Mouse (Mus musculus) hindbrain, embryonic 16.5 days (tissue): Measurements from ENCODE around the gene Csrp1. TPM values are rescaled to one million over a fixed set of nuclear protein-coding genes. Genes with fewer than 3 reads are reported as not detected.

Source experiments
- ATAC-seq: fragments of 200-750 bp; cut with Nextera tagmentation; 2 replicates; pipeline ENCODE4 v1.8.0; 2017; ENCODE audit warnings: moderate TSS enrichment, moderate library complexity
- H3K27ac ChIP-seq: fragments of 300-500 bp; sonication (generic); 2 replicates; pipeline ENCODE4 v1.5.1; 2014; ENCODE audit warnings: low read depth, mild to moderate bottlenecking, control low read depth, low read length, moderate library complexity
- H3K27me3 ChIP-seq: fragments of 300-500 bp; sonication (generic); replicated peaks from 2 replicates; pipeline ENCODE4 v1.6.1; 2014; ENCODE audit warnings: low read length; ENCODE audit not compliant: control insufficient read depth, insufficient read depth
- H3K36me3 ChIP-seq: fragments of 300-500 bp; sonication (generic); 2 replicates; pipeline ENCODE4 v1.6.1; 2014; ENCODE audit warnings: mild to moderate bottlenecking, low read length, moderate library complexity, mixed read lengths; ENCODE audit not compliant: control insufficient read depth, insufficient read depth
- H3K4me1 ChIP-seq: fragments of 300-500 bp; sonication (generic); 2 replicates; pipeline ENCODE4 v1.6.1; 2014; ENCODE audit warnings: low read depth, low read length; ENCODE audit not compliant: control insufficient read depth, insufficient read depth
- H3K4me2 ChIP-seq: fragments of 300-500 bp; sonication (generic); 2 replicates; pipeline ENCODE4 v1.6.1; 2014; ENCODE audit warnings: mild to moderate bottlenecking, low read length, control low read depth, moderate library complexity
- H3K4me3 ChIP-seq: fragments of 300-500 bp; sonication (generic); 2 replicates; pipeline ENCODE4 v1.5.1; 2014; ENCODE audit warnings: mild to moderate bottlenecking, low read length, control low read depth, moderate library complexity
- H3K9ac ChIP-seq: fragments of 300-500 bp; sonication (generic); 2 replicates; pipeline ENCODE4 v1.6.1; 2014; ENCODE audit warnings: low read depth, mild to moderate bottlenecking, control low read depth, low read length, moderate library complexity
- H3K9me3 ChIP-seq: fragments of 300-500 bp; sonication (generic); 2 replicates; pipeline ENCODE4 v1.6.1; 2014; ENCODE audit warnings: mild to moderate bottlenecking, low read length, moderate library complexity; ENCODE audit not compliant: control insufficient read depth
- WGBS: fragments of 180-500 bp; shearing (Covaris S2); extraction: QIAGEN DNeasy Blood & Tissue Kit; methylation state at CpG from one replicate; pipeline ENCODE4 v1.1.7; 2014; 5-methylcytosine and 5-hydroxymethylcytosine counted together
- polyA plus RNA-seq: library from polyadenylated mRNA; unstranded; fragments of >200 nt; fragmentation: Nextera tagmentation; extraction: Ambion mirVana; gene quantifications from 2 replicates; pipeline ENCODE4 v1.2.1, GENCODE M21; 2015

Gene Csrp1
- polyA plus RNA-seq, 1 experiment from 2014 or later = 20.6 TPM

DNA sequence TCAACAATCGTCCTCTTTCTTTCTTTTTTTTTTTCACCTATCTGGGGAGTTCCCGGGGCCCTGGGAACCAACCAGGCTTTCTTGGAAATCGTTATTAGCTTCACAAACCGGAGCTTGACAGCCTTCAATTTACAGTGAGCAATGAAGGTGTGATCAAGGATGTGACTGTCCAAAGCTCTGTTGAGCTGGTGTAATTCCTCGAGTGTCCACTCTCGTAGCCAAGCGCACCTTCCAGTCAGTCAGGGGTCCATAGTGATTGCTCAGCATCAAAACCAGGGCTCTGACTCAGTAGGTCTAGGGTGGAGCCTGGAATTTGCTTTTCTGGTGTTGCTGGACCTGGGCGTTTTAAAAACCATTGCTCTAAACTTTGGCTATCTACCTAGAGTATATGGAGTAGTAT lies 40.4 kb downstream of the Csrp1 start:
- WGBS = 73% methylated on average over 8 of the region's 8 CpGs
- no peaks in the 10 kb centered on the region for H3K36me3 ChIP-seq
- H3K4me1 ChIP-seq = no peaks in the 10 kb centered on the region
- no peak overlapping the region for H3K4me2 ChIP-seq
- H3K9me3 ChIP-seq = no peaks in the 10 kb centered on the region
- no peak overlapping the region for H3K4me3 ChIP-seq
- H3K9ac ChIP-seq = no peak overlapping the region
- ATAC-seq = no peak
- H3K27me3 ChIP-seq = no peaks in the 10 kb centered on the region
- H3K27ac ChIP-seq = no peak overlapping the region

DNA sequence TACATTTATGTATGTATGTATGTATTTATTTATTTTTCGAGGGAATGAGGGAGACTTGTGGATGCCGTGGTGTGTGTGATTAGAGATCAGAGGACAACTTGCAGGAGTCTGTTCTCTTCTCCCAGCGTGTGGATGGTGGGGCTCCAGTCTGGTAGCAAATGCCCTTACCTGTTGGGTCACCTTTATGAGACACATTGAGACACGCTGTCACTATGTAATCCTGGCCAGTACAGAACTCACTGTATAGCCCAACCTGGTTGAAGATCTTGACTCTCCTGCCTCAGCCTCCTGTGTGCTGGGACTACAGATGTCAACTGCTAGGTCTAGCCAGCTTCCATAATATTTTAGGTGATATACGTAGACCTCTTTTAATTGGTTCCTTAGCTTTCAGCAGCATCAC lies 41.9 kb downstream of the Csrp1 start:
- Histone ChIP-seq H3K27me3 (no peaks in the 10 kb centered on the region), H3K4me3 (no peak overlapping the region), H3K9ac (no peak overlapping the region), H3K9me3 (no peaks in the 10 kb centered on the region), H3K27ac (no peak overlapping the region), H3K4me1 (peaks cover 8% of the 10 kb centered on the region), H3K4me2 (no peak overlapping the region), H3K36me3 (no peaks in the 10 kb centered on the region)
- no peak for ATAC-seq
- WGBS = 91% methylated on average over 5 of the region's 5 CpGs

DNA sequence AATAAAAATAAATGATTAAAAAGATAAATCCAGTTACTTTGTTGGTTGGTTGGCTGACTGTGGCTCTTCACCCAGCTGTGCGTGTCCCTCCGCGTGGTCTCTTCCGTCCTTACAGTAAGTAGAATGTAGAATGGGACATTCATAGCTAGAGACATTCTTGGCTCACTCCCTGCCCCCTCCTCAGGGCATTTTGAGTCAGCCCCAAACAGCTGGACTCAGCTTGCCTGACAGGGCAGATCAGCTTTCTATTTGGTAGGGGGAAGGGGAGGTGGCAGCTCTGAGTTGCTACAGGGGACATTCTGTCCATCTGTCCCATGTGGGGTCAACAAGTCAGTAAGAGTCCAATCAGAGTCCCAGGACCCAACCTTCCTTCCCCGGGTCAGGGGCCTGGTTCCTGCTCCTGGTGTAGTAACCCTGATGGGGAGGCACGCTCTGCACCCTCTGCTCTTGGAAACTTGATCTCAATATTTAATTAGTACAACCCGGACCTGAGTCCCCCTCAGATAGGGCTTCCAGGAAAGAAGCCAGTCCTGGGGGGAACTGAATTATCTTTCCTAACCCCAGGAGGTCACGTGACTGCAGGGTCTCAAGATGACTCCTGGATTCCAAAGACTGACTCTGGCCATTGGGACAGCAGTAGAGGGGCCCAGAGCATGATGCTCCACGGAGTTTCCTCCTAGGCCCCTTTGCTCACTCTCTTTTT lies 43.8 kb downstream of the Csrp1 start:
- Histone ChIP-seq H3K9ac (no peak overlapping the region), H3K9me3 (no peaks in the 10 kb centered on the region), H3K36me3 (no peaks in the 10 kb centered on the region), H3K27me3 (no peaks in the 10 kb centered on the region), H3K4me2 (no peak overlapping the region), H3K4me3 (no peak overlapping the region), H3K4me1 (peaks cover 19% of the 10 kb centered on the region), H3K27ac (no peak overlapping the region)
- WGBS = 81% methylated on average over 9 of the region's 9 CpGs
- no peak for ATAC-seq

DNA sequence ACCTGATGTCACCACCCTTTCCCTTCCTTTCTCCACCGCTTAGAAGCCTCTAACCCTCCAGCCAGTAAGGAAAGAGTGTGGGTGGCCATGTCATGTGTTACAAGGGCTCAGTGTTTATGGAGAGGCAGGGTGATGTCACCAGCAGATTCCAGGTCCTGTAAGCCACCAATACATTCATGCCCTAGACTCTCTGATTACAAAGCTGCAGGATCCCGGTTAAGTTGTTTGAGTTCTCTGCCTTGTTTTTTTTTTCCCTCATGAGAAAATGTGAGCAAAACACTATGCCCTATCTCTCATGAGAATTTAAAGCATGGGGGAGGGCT lies 44.3 kb downstream of the Csrp1 start:
- Histone ChIP-seq H3K4me1 (peaks cover 19% of the 10 kb centered on the region), H3K36me3 (no peaks in the 10 kb centered on the region), H3K27ac (no peak overlapping the region), H3K27me3 (no peaks in the 10 kb centered on the region), H3K9me3 (no peaks in the 10 kb centered on the region), H3K9ac (no peak overlapping the region), H3K4me2 (no peak overlapping the region), H3K4me3 (no peak overlapping the region)
- ATAC-seq = no peak
- WGBS = 76% methylated on average over 2 of the region's 2 CpGs

DNA sequence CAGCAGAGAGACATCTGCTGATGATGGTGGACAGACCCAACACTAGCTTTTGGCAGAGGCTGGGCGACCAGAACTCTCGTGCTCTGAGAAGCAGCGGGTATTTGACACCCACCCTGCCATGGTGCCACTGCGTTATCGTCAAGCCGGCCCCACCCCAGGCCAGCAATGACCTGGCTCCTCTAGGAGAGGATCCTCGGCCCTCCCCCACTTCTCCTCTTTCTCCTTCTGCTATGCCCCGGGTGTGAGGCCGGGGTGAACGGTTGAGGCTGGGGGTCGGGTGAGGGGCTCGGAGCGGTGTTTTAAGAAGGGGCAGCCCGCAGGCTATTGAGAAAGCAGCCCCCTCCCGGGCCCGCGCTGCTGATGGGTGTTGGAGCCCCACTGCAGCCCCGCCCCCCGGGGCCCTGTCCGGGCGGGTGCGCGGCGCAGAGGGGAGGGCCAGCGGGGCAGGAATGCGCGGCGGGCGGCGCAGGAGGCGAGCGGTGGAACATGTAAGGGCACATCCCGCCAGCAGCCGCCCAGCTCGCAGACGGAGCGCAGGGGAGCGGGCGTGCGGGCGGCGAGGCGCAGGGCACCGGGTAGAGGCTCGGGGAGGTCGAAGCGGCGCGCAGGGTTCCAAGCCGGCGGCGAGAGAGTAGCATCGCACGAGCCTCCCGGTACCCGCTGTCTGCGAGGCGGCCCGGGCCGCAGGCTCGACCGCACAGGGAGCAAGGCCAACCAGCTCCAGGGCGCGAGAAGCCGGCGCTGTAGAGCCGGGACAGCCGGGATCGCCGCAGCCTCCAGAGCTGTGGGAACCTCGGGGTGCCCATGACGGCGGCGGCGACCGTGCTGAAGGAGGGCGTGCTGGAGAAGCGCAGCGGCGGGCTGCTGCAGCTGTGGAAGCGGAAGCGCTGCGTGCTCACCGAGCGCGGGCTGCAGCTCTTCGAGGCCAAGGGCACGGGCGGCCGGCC lies 46.1 kb downstream of the Csrp1 start, which contains the start of gene Phlda3:
TSS of gene Phlda3 (plus strand) at position 475 of the 947 bp plus-strand sequence.
- peak; percentile 90 for ATAC-seq
- peak within 1 kb of the TSS; percentile 97 for H3K4me2 ChIP-seq
- peak within 1 kb of the TSS; percentile 48 for H3K27ac ChIP-seq
- H3K4me1 ChIP-seq = peaks cover 22% of the 10 kb centered on the region
- no peaks in the 10 kb centered on the region for H3K36me3 ChIP-seq
- H3K9ac ChIP-seq = peak within 1 kb of the TSS; percentile 77
- H3K4me3 ChIP-seq = peak within 1 kb of the TSS; percentile 58
- no peaks in the 10 kb centered on the region for H3K27me3 ChIP-seq
- H3K9me3 ChIP-seq = no peaks in the 10 kb centered on the region
- WGBS = under 1% methylated on average over 71 of the region's 90 CpGs

DNA sequence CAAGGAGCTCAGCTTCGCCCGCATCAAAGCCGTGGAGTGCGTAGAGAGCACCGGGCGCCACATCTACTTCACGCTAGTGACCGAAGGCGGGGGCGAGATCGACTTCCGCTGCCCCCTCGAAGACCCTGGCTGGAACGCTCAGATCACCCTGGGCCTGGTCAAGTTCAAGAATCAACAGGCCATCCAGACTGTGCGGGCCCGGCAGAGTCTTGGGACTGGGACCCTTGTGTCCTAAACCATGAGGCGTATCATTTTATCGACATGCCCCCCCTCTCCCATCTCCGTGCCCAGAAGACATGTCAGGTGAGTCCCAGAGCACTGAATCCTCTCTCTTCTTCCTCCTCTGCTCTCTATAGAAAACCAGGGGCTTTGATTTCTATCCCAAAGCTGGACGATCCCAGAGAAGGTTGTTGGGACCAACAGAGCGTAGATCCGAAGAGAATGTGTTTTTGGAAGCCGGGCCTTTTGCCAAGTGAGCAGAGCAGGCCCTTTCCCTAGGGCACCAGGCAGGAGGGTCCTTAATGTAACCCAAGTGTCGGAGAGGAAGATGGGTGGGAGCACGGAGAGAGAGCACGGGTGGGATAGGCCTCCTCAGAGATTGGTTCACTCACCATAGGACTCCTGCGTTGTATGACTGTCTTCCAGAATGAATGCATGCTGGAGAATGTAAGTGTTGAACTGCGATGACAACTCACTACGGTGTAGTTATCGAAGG lies 46.9 kb downstream of the Csrp1 start:
- no peaks in the 10 kb centered on the region for H3K36me3 ChIP-seq
- peak overlapping the region; percentile 48 for H3K27ac ChIP-seq
- WGBS = 27% methylated on average over 30 of the region's 30 CpGs
- H3K27me3 ChIP-seq = no peaks in the 10 kb centered on the region
- no peaks in the 10 kb centered on the region for H3K9me3 ChIP-seq
- H3K4me2 ChIP-seq = peak overlapping the region; percentile 97
- ATAC-seq = no peak
- H3K4me3 ChIP-seq = peak overlapping the region; percentile 58
- peak overlapping the region; percentile 77 for H3K9ac ChIP-seq
- H3K4me1 ChIP-seq = peaks cover 29% of the 10 kb centered on the region

DNA sequence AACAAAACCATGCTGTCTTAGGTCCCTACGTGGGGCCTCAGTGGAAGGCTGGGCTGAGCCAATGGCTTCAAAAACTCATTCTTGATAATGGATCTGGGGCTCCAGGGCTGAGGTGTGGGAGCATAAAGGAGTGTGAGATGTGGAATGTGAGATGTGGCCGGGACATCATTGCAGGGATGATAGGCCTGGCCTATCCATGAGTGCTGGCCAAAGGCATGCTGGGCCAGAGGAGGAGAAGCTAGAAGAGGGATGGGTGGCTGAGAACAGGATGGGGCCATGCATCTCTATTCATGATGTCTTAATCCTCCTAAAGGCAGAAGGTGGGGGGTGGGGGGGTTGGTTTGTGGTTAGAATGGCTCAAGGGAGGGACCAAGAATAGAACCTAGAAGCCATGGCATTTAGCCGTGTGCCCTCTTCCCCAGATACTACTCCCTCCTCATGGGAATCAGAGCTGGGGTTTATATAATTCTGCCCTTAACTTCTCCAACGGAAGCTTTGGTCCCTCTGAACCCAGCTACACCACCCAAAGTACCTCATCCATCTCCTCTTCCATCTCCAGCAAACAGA lies 47.5 kb downstream of the Csrp1 start:
- Histone ChIP-seq H3K36me3 (no peaks in the 10 kb centered on the region), H3K4me3 (peak overlapping the region; percentile 58), H3K9ac (no peak overlapping the region; the same call in 1 of the 2 replicates), H3K4me1 (peaks cover 29% of the 10 kb centered on the region), H3K4me2 (peak overlapping the region; percentile 97), H3K9me3 (no peaks in the 10 kb centered on the region), H3K27me3 (no peaks in the 10 kb centered on the region), H3K27ac (no peak overlapping the region)
- no peak for ATAC-seq
- whole genome bisulfite sequencing = 86% methylated on average over 4 of the region's 4 CpGs

DNA sequence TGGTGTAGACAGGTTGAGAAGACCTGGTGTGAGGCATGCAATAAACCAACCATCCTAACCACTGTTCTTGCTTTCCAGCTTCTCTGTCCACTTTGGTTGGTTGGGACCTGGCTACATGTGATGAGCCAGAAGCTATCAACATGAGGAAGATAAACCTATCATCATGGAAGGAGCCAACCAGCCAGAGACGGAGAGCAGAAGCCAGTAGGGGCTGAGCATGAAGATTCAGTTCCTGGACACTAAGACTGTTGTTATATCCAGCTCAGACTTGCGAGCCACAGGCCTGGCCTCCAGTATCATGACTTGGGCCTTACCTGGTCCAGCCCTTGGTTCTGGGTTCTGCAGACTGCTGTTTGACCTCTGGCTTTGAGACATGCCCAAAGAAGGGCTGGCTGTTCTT lies 48.5 kb downstream of the Csrp1 start:
- H3K4me2 ChIP-seq = no peak overlapping the region
- ATAC-seq = no peak
- 91% methylated on average over 2 of the region's 2 CpGs for WGBS

More for the DNA sequence above, 48.5 kb downstream of the Csrp1 start:
- Histone ChIP-seq H3K4me1 (peaks cover 29% of the 10 kb centered on the region), H3K36me3 (no peaks in the 10 kb centered on the region), H3K4me3 (no peak overlapping the region), H3K27me3 (no peaks in the 10 kb centered on the region), H3K9ac (no peak overlapping the region), H3K27ac (no peak overlapping the region), H3K9me3 (no peaks in the 10 kb centered on the region)
